Mouse (Mus musculus): ENCODE data around the gene Depp1.

DNA sequence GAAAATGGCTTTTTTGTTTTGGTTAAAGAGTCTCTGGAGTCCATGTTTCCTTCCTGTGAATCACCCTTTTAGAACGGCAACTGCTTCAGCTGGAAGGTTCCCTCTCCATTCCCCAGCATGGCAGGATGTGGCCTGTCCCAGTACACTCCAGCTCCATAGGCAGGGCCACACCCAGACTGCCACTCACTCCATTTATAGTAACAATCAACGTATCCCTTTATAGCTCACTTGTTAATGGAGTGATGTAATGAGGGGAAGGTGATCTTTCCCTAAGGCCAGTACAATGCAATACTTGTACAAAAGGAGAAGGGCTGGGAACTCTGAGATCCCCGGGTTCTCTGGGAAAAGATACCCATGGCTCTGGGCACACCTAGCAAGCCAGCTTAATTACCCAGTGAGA, 6.1 kb upstream of the Depp1 start:
- no peak for TF ChIP-seq CTCF (IDR thresholded peaks at IDR 0.05; ENCODE audit: low read depth)
- no peak for TF ChIP-seq EP300 (IDR thresholded peaks at IDR 0.05; ENCODE audit: low read depth)

All from liver, embryonic 14.5 days (tissue).